Mouse (Mus musculus): ENCODE measurements around the gene Ipo11. TPM values are rescaled to one million over a fixed set of nuclear protein-coding genes. Genes with fewer than 3 reads are reported as not detected.

The Ipo11 gene
- 82.3 and 93.3 TPM in 2 replicates for polyA plus RNA-seq (2014; fragmentation: Nextera tagmentation; extraction: Ambion mirVana)

- peak within 1 kb of the TSS; percentile 70 for H3K4me2 ChIP-seq
- H3K9me3 ChIP-seq (ENCODE audit: control insufficient read depth, low read length): no peaks in the 10 kb centered on the region
- peak within 1 kb of the TSS; percentile 95 for H3K4me3 ChIP-seq (ENCODE audit: low read depth, low read length)
- peak within 1 kb of the TSS; percentile 90 for H3K9ac ChIP-seq (ENCODE audit: low read depth, low read length)
- ATAC-seq (replicated peaks; ENCODE audit: low FRiP score) (peak; percentile 98), DNase-seq (ENCODE audit: low spot score) (peak; percentile 92)
- under 1% methylated on average over 84 of the region's 84 CpGs for WGBS
- H3K27me3 ChIP-seq (replicated peaks; ENCODE audit: control insufficient read depth, insufficient read depth, low read length): no peaks in the 10 kb centered on the region
- peaks cover 10% of the 10 kb centered on the region; the same call in 1 of the 2 replicates for H3K4me1 ChIP-seq (replicated peaks; ENCODE audit: control insufficient read depth, insufficient read depth, low read length)
- peak within 1 kb of the TSS; percentile 82 for H3K27ac ChIP-seq (ENCODE audit: low read depth, low read length)
- H3K36me3 ChIP-seq (ENCODE audit: control insufficient read depth, insufficient read depth, low read length): no peaks in the 10 kb centered on the region
Observed at GRCm38 (mm10) chr13:106936256-106937137, at the start of gene Ipo11. Gene Ipo11 (minus strand): TSS chr13:106936958.

DNA sequence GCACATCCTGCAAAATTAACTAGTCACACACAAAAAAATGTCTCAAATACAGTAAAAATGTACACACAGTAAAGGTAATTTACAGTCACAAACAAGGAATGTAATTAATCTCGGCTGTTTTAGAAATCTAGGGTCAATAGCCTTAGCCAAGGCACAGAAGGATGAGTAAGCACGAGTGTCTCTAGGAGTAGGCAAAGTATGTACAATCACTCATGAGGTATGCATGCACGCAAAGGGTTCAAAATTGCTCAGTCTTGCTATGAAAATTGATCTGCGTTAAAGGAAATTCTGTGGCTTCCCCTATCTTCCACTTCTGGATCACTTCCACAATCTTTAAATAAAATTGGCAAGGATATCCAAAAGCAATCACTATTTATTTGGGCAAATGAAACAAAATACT is 24.7 kb upstream of the Ipo11 start:
- 86% methylated on average over 4 of the region's 4 CpGs for WGBS
- no peaks in the 10 kb centered on the region for H3K27me3 ChIP-seq (replicated peaks; ENCODE audit: control insufficient read depth, insufficient read depth, low read length)
- H3K9ac ChIP-seq (ENCODE audit: low read depth, low read length): no peak overlapping the region
- H3K4me3 ChIP-seq (ENCODE audit: low read depth, low read length): no peak overlapping the region
- DNase-seq (ENCODE audit: low spot score) (no peak), ATAC-seq (replicated peaks; ENCODE audit: low FRiP score) (no peak)
- no peaks in the 10 kb centered on the region for H3K9me3 ChIP-seq (ENCODE audit: control insufficient read depth, low read length)
- no peaks in the 10 kb centered on the region for H3K4me1 ChIP-seq (replicated peaks; ENCODE audit: control insufficient read depth, insufficient read depth, low read length)
- no peak overlapping the region for H3K27ac ChIP-seq (ENCODE audit: low read depth, low read length)
- H3K36me3 ChIP-seq (ENCODE audit: control insufficient read depth, insufficient read depth, low read length): peaks cover 28% of the 10 kb centered on the region; the same call in 1 of the 2 replicates
- no peak overlapping the region for H3K4me2 ChIP-seq

DNA sequence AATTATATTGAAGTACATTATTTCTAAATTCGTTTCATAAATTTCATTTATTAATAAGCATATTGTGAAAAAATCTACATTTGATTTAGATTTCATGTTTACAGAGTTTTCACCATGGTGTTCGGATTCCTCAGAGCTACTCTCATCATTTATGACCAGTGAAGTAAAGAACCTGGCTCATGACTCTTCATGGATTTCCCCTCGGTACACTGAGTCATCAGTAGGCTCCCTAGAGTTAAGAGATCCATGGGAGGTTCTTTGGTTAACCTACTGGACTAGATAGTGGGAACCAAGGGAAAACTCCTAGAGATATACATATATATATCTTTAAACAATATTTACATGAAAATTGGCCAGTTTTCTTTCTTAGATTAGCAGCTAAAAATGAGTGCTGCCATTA is 23.8 kb upstream of the Ipo11 start:
- Histone ChIP-seq H3K9ac (ENCODE audit: low read depth, low read length) (no peak overlapping the region), H3K4me1 (replicated peaks; ENCODE audit: control insufficient read depth, insufficient read depth, low read length) (no peaks in the 10 kb centered on the region), H3K27me3 (replicated peaks; ENCODE audit: control insufficient read depth, insufficient read depth, low read length) (no peaks in the 10 kb centered on the region), H3K4me2 (no peak overlapping the region), H3K36me3 (ENCODE audit: control insufficient read depth, insufficient read depth, low read length) (peaks cover 30% of the 10 kb centered on the region; the same call in 1 of the 2 replicates), H3K9me3 (ENCODE audit: control insufficient read depth, low read length) (no peaks in the 10 kb centered on the region), H3K4me3 (ENCODE audit: low read depth, low read length) (no peak overlapping the region), H3K27ac (ENCODE audit: low read depth, low read length) (no peak overlapping the region)
- ATAC-seq (replicated peaks; ENCODE audit: low FRiP score): no peak
- DNase-seq (ENCODE audit: low spot score): no peak
- WGBS: 86% methylated on average over 3 of the region's 3 CpGs

DNA sequence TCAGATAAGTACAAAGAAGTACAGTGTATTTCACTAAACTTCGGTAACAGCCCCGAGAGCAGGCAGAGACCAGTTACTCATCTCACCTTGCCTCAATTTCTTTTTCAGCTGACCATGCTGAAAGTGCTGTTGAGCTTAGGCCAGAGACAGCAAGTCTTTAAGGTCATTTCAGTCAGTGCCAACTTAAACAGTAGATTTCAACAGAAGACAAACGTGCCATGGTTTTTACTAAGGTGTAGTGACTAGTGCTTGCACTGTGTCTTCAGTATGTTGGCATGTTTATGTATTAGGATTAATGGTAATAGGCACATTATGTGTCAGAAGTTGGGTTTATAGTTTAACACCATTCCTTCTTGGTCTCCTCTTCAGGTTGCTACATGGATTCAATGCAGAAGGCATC is 21.5 kb upstream of the Ipo11 start:
- no peaks in the 10 kb centered on the region for H3K4me1 ChIP-seq (replicated peaks; ENCODE audit: control insufficient read depth, insufficient read depth, low read length)
- DNase-seq (ENCODE audit: low spot score) (no peak), ATAC-seq (replicated peaks; ENCODE audit: low FRiP score) (no peak)
- H3K27me3 ChIP-seq (replicated peaks; ENCODE audit: control insufficient read depth, insufficient read depth, low read length): no peaks in the 10 kb centered on the region
- no peak overlapping the region for H3K4me3 ChIP-seq (ENCODE audit: low read depth, low read length)
- no peaks in the 10 kb centered on the region for H3K9me3 ChIP-seq (ENCODE audit: control insufficient read depth, low read length)
- WGBS: 89% methylated on average over 3 of the region's 3 CpGs
- no peak overlapping the region for H3K9ac ChIP-seq (ENCODE audit: low read depth, low read length)
- H3K4me2 ChIP-seq: no peak overlapping the region
- H3K36me3 ChIP-seq (ENCODE audit: control insufficient read depth, insufficient read depth, low read length): peaks cover 30% of the 10 kb centered on the region
- H3K27ac ChIP-seq (ENCODE audit: low read depth, low read length): no peak overlapping the region

- Histone ChIP-seq H3K9me3 (ENCODE audit: control insufficient read depth, low read length) (no peaks in the 10 kb centered on the region), H3K27ac (ENCODE audit: low read depth, low read length) (no peak overlapping the region), H3K36me3 (ENCODE audit: control insufficient read depth, insufficient read depth, low read length) (peaks cover 29% of the 10 kb centered on the region), H3K4me3 (ENCODE audit: low read depth, low read length) (no peak overlapping the region), H3K9ac (ENCODE audit: low read depth, low read length) (no peak overlapping the region), H3K4me2 (no peak overlapping the region), H3K4me1 (replicated peaks; ENCODE audit: control insufficient read depth, insufficient read depth, low read length) (no peaks in the 10 kb centered on the region), H3K27me3 (replicated peaks; ENCODE audit: control insufficient read depth, insufficient read depth, low read length) (no peaks in the 10 kb centered on the region)
- ATAC-seq (replicated peaks; ENCODE audit: low FRiP score): no peak
- WGBS: 90% methylated on average over 4 of the region's 4 CpGs
- DNase-seq (ENCODE audit: low spot score): no peak
Observed at GRCm38 (mm10) chr13:106957554-106957953, 20.8 kb upstream of the Ipo11 start.

DNA sequence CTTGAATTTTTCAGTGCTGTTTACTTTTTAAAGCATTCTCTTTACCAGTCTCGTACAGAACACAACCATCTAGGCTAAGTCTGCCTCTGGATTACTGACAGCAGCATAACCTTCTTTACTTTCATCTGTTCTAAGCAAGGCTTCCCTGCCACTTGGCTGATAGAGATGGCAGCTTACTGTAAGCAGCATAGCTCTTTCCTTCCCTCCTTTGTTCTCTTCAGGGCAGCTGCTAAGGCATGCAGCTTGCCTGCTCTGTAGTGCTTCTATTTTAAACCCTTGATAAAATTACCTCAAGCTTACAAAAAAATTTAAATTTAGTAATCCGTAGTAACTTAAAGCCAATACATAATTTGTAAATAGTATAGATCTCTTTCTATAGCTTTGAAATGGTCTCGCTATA is 18.1 kb upstream of the Ipo11 start:
- H3K9me3 ChIP-seq (ENCODE audit: control insufficient read depth, low read length): no peaks in the 10 kb centered on the region
- no peak overlapping the region for H3K4me2 ChIP-seq
- peaks cover 37% of the 10 kb centered on the region for H3K36me3 ChIP-seq (ENCODE audit: control insufficient read depth, insufficient read depth, low read length)
- H3K4me3 ChIP-seq (ENCODE audit: low read depth, low read length): no peak overlapping the region
- H3K27ac ChIP-seq (ENCODE audit: low read depth, low read length): no peak overlapping the region
- H3K27me3 ChIP-seq (replicated peaks; ENCODE audit: control insufficient read depth, insufficient read depth, low read length): no peaks in the 10 kb centered on the region
- no peak overlapping the region for H3K9ac ChIP-seq (ENCODE audit: low read depth, low read length)
- H3K4me1 ChIP-seq (replicated peaks; ENCODE audit: control insufficient read depth, insufficient read depth, low read length): no peaks in the 10 kb centered on the region
- ATAC-seq (replicated peaks; ENCODE audit: low FRiP score): no peak
- WGBS: 89% methylated on average over 3 of the region's 3 CpGs
- no peak for DNase-seq (ENCODE audit: low spot score)

DNA sequence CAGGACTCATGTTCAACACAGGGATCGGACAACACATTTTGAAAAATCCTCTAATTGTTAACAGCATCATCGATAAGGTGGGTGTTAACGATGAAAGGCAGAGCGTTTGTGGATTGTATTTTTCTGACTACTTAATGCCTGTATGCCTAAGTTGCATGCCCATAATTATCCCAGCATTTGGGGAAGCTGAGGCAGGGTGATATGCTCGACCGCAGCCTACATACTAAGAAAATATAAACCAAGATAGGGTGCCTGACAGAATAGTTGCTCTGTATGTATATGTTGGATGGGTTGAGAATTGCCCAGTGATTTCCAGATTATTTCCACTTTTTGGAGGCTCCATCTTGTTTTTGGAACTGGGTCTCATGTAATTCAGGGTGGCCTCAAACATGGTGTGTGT is 10.8 kb upstream of the Ipo11 start:
- WGBS: 2% methylated on average over 6 of the region's 6 CpGs
- Histone ChIP-seq H3K36me3 (ENCODE audit: control insufficient read depth, insufficient read depth, low read length) (peaks cover 15% of the 10 kb centered on the region; the same call in 1 of the 2 replicates), H3K27ac (ENCODE audit: low read depth, low read length) (no peak overlapping the region), H3K4me2 (peak overlapping the region; percentile 84), H3K9ac (ENCODE audit: low read depth, low read length) (peak overlapping the region; percentile 83), H3K4me1 (replicated peaks; ENCODE audit: control insufficient read depth, insufficient read depth, low read length) (peaks cover 9% of the 10 kb centered on the region), H3K9me3 (ENCODE audit: control insufficient read depth, low read length) (no peaks in the 10 kb centered on the region), H3K4me3 (ENCODE audit: low read depth, low read length) (peak overlapping the region; percentile 79), H3K27me3 (replicated peaks; ENCODE audit: control insufficient read depth, insufficient read depth, low read length) (no peaks in the 10 kb centered on the region)
- ATAC-seq (replicated peaks; ENCODE audit: low FRiP score) (no peak), DNase-seq (ENCODE audit: low spot score) (no peak)

- H3K27ac ChIP-seq (ENCODE audit: low read depth, low read length): peak within 1 kb of the TSS; percentile 86
- DNase-seq (ENCODE audit: low spot score) (peak; percentile 92), ATAC-seq (replicated peaks; ENCODE audit: low FRiP score) (peak; percentile 98)
- under 1% methylated on average over 67 of the region's 68 CpGs for WGBS
- H3K4me2 ChIP-seq: peak within 1 kb of the TSS; percentile 84
- H3K9ac ChIP-seq (ENCODE audit: low read depth, low read length): peak within 1 kb of the TSS; percentile 83
- H3K4me3 ChIP-seq (ENCODE audit: low read depth, low read length): peak within 1 kb of the TSS; percentile 79
- no peaks in the 10 kb centered on the region for H3K9me3 ChIP-seq (ENCODE audit: control insufficient read depth, low read length)
- peaks cover 12% of the 10 kb centered on the region; the same call in 1 of the 2 replicates for H3K36me3 ChIP-seq (ENCODE audit: control insufficient read depth, insufficient read depth, low read length)
- peaks cover 9% of the 10 kb centered on the region for H3K4me1 ChIP-seq (replicated peaks; ENCODE audit: control insufficient read depth, insufficient read depth, low read length)
- H3K27me3 ChIP-seq (replicated peaks; ENCODE audit: control insufficient read depth, insufficient read depth, low read length): no peaks in the 10 kb centered on the region
Observed at GRCm38 (mm10) chr13:106946594-106947540, 10.1 kb upstream of the Ipo11 start, which contains the start of gene Dimt1. Gene Dimt1 (plus strand): TSS chr13:106947127.
